Mouse (Mus musculus): ENCODE results near the gene Ces3a.

GRCm38 (mm10) chr8:105080814-105081336 lies 32.5 kb downstream of the Ces3a start:
- no peak for TF ChIP-seq POLR2A (IDR thresholded peaks at IDR 0.05; ENCODE audit: low read depth, low read length)
- no peak for TF ChIP-seq CTCF (conservative IDR thresholded peaks at IDR 0.05; ENCODE audit: insufficient read depth, insufficient read length, low read depth, low read length)

All from kidney, adult 2 months (tissue).